Mouse (Mus musculus) adipose tissue, adult 10 weeks (tissue): ENCODE measurements around the gene Phtf2. TPM values are rescaled to one million over a fixed set of nuclear protein-coding genes. Genes with fewer than 3 reads are reported as not detected.

Experiments used
- polyA plus RNA-seq: library from polyadenylated mRNA; stranded (reverse); fragments of 350-450 nt; fragmentation: Illumina TruSeq; extraction: RNeasy Lipid Tissue Mini Kit (QIAGEN cat#74804); gene quantifications from one replicate; pipeline ENCODE4 v1.2.3, GENCODE M21; 2014; ENCODE audit warnings: low read depth, low replicate concordance

The Phtf2 gene
- 6.5 TPM for polyA plus RNA-seq

DNA sequence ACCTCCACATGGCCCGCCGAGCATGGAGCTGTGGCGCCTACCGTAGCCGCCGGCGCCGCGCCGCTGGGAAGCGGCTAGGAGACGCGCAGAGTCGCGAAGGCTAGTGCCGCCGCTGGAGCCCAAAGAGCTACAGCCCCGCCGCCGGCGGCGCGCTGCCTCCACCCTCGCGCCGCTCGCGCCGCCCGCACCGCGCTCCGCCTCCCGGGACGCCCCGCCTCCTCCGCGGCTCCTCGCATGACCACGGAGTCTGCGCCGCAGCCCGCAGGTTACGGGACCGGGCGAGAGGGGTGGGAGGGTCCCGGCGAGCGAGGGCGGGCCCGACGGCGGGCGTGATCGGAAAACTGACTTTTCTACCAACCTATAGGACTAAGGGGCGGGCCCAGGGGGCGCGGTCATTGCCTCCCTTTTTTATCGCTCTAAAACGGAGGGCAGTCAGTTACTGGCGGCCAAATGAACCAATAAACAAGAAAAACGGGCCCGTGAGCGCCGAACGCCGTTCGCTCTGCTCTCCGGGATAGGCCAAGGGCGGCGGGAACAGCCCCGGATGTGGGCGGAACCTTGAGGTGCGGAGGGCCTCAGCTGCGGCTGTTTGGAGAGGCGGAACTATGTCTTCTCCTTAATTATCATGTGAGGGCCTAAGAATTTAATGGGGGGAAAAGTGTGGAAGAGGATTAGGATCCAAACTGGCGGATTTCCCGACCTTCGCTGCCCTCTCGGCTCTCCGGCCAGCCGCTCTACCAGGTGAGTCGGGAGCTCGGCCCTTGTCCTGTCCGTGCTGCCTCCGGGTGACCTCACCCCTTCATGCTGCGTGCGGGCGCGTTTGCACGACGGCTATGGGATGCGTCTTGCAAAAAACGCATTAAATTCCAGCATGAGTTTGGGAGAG, at the start of gene Phtf2, which contains the start of gene Tmem60:
Gene Phtf2, minus strand, starts transcription at position 210 of the 886 bp plus-strand sequence.
Gene Tmem60, plus strand, starts transcription at position 277 of the 886 bp plus-strand sequence.

Other genes starting within 250 kb of the Phtf2 start
- gene Tmem60, start 67 bp upstream of the Phtf2 start, polyA plus RNA-seq, result 22.0 TPM
- 9.4 TPM for gene Rsbn1l, start 74.3 kb upstream of the Phtf2 start, polyA plus RNA-seq
- 38.2 TPM for gene Ptpn12, start 173.8 kb upstream of the Phtf2 start, polyA plus RNA-seq